Mouse (Mus musculus) kidney, adult 10 weeks (tissue): ENCODE results near the gene Rad21l. TPM values are rescaled to one million over a fixed set of nuclear protein-coding genes. Genes with fewer than 3 reads are reported as not detected.

Experiments used
- polyA plus RNA-seq: library from polyadenylated mRNA; stranded (reverse); fragments of 350-450 nt; fragmentation: Illumina TruSeq; extraction: RNeasy Lipid Tissue Mini Kit (QIAGEN cat#74804); gene quantifications from one replicate; pipeline ENCODE4 v1.2.3, GENCODE M21; 2014; ENCODE audit warnings: low read depth, low replicate concordance

The Rad21l gene
- not detected for polyA plus RNA-seq

DNA sequence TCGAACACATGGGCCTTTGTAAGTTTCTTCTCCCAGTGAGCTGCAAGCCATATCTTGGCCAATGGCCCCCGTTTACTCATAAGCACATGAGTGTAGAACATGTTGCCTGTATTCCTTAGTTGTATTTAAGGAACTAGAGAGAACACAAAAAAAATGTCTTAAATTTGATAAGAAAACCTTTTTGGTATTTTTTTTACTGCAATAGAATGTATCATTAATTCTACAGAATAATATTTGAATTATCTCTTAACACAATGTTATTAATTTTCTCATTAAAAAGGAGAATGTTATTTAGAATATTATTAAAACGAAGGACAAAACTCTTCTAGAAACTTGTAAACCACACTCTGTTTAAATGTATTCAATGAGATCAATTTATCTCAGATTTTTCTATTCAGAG, at the start of gene Rad21l:
Gene Rad21l (minus strand): TSS at position 101 of the 400 bp plus-strand sequence.

DNA sequence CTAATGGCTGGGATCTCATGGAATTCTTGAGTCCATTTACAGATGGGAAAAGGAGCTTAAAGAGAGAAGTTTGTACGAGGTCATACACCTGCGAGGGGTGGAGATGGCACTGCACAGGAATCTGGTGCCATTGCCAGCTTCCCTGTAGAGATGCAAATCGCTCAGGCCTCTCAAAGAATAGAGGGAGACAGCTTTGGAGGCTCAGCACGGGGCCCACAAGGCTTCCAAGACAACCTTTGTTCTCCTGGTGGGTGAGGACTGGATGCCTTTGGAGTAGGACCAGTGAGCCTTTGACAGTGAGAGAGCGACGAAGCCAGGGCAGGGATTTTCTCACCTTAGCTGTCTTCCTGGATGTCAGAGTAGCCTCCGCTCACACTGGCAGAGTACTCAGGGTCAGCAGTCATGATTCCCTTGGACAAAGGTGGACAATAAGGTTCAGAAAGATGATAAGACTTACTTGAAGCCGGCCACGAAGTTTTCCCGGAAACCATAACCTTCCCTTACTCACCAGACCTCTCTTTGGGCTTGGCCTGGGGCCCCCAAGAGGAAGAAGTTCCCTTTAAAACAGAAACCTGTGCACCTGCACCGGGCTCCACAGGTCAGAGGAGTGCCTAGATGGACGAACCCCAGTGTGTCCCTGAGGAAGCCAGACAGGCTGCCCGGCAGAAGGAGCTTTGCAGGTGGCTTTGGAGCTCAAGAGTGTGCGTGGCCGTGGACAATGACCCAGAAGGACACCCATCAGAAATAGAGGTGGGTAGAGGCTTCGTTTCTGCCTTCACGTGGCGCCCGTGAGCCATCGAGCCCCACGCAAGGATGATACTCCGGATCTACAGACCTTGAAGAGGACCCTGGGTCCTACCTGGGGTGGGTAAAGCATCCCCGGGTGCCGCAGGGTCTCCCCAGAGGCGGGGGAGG, 33.2 kb upstream of the Rad21l start, which contains the start of gene Tmem74b:
Gene Tmem74b (plus strand): TSS at position 778 of the 915 bp plus-strand sequence.

DNA sequence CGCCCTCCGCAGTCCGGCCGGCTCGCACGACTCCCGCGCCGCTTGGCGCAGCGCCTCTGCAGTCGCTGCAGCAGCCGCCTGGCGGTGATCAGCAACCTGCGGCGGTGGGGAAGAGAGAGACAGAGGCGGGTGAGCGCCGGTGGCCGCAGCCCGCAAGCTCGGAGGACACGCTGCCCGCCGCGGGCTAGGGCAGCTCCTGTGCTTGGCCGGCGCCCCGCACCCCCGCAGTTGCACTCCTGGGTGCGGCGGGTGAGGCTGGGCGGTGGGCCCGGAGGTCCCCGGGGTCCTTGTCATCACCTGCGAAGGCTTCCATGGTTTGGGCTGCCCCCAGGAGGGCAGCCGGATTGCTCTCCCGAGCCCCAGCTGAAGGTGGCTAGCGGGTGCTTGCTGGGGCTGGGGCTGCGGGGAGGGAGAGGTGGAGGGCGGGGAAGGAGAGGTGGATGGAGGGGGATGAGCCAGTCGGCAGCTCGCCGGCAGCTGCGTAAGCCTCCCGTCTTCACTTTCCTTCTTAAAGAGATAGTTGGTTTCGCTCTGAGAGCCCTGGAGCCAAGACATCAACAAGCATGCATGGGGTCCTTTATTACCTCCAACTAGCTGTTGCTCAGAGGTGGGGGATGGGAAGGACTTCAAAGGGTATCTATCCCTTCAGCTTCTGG, 36.0 kb downstream of the Rad21l start, which contains the start of gene Snph:
Gene Snph (minus strand): TSS at position 435 of the 656 bp plus-strand sequence.

Other genes with a start within 250 kb of the Rad21l start
- gene 4921509C19Rik, start 192.4 kb downstream of the Rad21l start, polyA plus RNA-seq, result not detected
- 39.5 TPM for gene Nsfl1c, start 174.4 kb downstream of the Rad21l start, polyA plus RNA-seq
- 123 TPM for gene Fkbp1a, start 126.0 kb downstream of the Rad21l start, polyA plus RNA-seq
- gene Sdcbp2, start 95.9 kb downstream of the Rad21l start, polyA plus RNA-seq, result not detected
- not detected for gene Snph, start 35.9 kb downstream of the Rad21l start, polyA plus RNA-seq
- gene Tmem74b, start 33.5 kb upstream of the Rad21l start, polyA plus RNA-seq, result not detected
- 9.2 TPM for gene Psmf1, start 75.7 kb upstream of the Rad21l start, polyA plus RNA-seq
- gene Rspo4, start 174.4 kb upstream of the Rad21l start, polyA plus RNA-seq, result not detected
- gene Angpt4, start 242.7 kb upstream of the Rad21l start, polyA plus RNA-seq, result not detected